Mouse (Mus musculus) ES-E14 (cell line): ENCODE data around the gene Lrrc28.

ENCODE experiments used
- CHD2 ChIP-seq: IDR thresholded peaks from 2 replicates; pipeline ENCODE4 v1.6.1; 2014; ENCODE audit warnings: mild to moderate bottlenecking, low read depth, low read length, inconsistent platforms
- MAFK ChIP-seq: IDR thresholded peaks from 2 replicates; pipeline ENCODE4 v1.6.1; 2014; ENCODE audit warnings: mild to moderate bottlenecking, low read depth, low read length, inconsistent platforms; ENCODE audit not compliant: insufficient read depth
- ZC3H11A ChIP-seq: IDR thresholded peaks from 2 replicates; pipeline ENCODE4 v1.6.1; 2012; ENCODE audit warnings: low read depth, mild to moderate bottlenecking, inconsistent platforms, low read length, borderline replicate concordance
- ZNF384 ChIP-seq: IDR thresholded peaks from 2 replicates; pipeline ENCODE4 v1.6.1; 2012; ENCODE audit warnings: low read depth, low read length, inconsistent platforms

GRCm38 (mm10) chr7:67483698-67484097 is 161.4 kb downstream of the Lrrc28 start:
- no peak for TF ChIP-seq ZNF384
- TF ChIP-seq CHD2 = no peak
- no peak for TF ChIP-seq ZC3H11A
- no peak for TF ChIP-seq MAFK
